Mouse (Mus musculus) liver, embryonic 15.5 days (tissue): ENCODE results near the gene Jup. TPM values are rescaled to one million over a fixed set of nuclear protein-coding genes. Genes with fewer than 3 reads are reported as not detected.

ENCODE experiments used
- ATAC-seq: fragments of 200-750 bp; cut with Nextera tagmentation; 2 replicates; pipeline ENCODE4 v1.8.0; 2017; ENCODE audit warnings: moderate number of reproducible peaks, mild to moderate bottlenecking, moderate library complexity; ENCODE audit not compliant: insufficient read depth
- H3K27ac ChIP-seq: fragments of 300-500 bp; sonication (generic); replicated peaks from 2 replicates; pipeline ENCODE4 v1.5.1; 2015; ENCODE audit warnings: mild to moderate bottlenecking, inconsistent platforms
- H3K27me3 ChIP-seq: fragments of 300-500 bp; sonication (generic); 2 replicates; pipeline ENCODE4 v1.6.1; 2015; ENCODE audit warnings: mild to moderate bottlenecking, inconsistent platforms
- H3K36me3 ChIP-seq: fragments of 300-500 bp; sonication (generic); replicated peaks from 2 replicates; pipeline ENCODE4 v1.6.1; 2015; ENCODE audit warnings: moderate library complexity, mild to moderate bottlenecking, inconsistent platforms
- H3K4me1 ChIP-seq: fragments of 300-500 bp; sonication (generic); replicated peaks from 2 replicates; pipeline ENCODE4 v1.6.1; 2015; ENCODE audit warnings: inconsistent platforms
- H3K4me2 ChIP-seq: fragments of 300-500 bp; sonication (generic); 2 replicates; pipeline ENCODE4 v1.6.1; 2015; ENCODE audit warnings: moderate library complexity, mild to moderate bottlenecking, inconsistent platforms
- H3K4me3 ChIP-seq: fragments of 300-500 bp; sonication (generic); replicated peaks from 2 replicates; pipeline ENCODE4 v1.5.1; 2015; ENCODE audit warnings: mild to moderate bottlenecking, inconsistent platforms
- H3K9ac ChIP-seq: fragments of 300-500 bp; sonication (generic); 2 replicates; pipeline ENCODE4 v1.6.1; 2015; ENCODE audit warnings: moderate library complexity, mild to moderate bottlenecking, inconsistent platforms
- H3K9me3 ChIP-seq: fragments of 300-500 bp; sonication (generic); replicated peaks from 2 replicates; pipeline ENCODE4 v1.6.1; 2016; ENCODE audit warnings: inconsistent platforms
- WGBS: fragments of 180-500 bp; shearing (Covaris S2); methylation state at CpG from one replicate; pipeline ENCODE4 v1.1.7; 2015; ENCODE audit warnings: mixed read lengths; ENCODE audit not compliant: insufficient replicate concordance; 5-methylcytosine and 5-hydroxymethylcytosine counted together
- polyA plus RNA-seq: library from polyadenylated mRNA; unstranded; fragments of >200 nt; fragmentation: Nextera tagmentation; extraction: Ambion mirVana; gene quantifications from 2 replicates; pipeline ENCODE4 v1.2.1, GENCODE M21; 2015

Jup gene
- polyA plus RNA-seq, 1 experiment from 2014 or later, result 14.0 TPM

- no peaks in the 10 kb centered on the region for H3K9me3 ChIP-seq
- peak; percentile 35 for ATAC-seq
- peak overlapping the region; percentile 50 for H3K9ac ChIP-seq
- no peaks in the 10 kb centered on the region for H3K36me3 ChIP-seq
- peaks cover 62% of the 10 kb centered on the region for H3K4me1 ChIP-seq
- H3K27ac ChIP-seq, result peak overlapping the region; percentile 79
- 1% methylated on average over 42 of the region's 42 CpGs for WGBS
- H3K4me2 ChIP-seq, result peak overlapping the region; percentile 71
- H3K4me3 ChIP-seq, result peak overlapping the region; percentile 62
- peaks cover 47% of the 10 kb centered on the region for H3K27me3 ChIP-seq
These were observed 520 bp downstream of the Jup start for GRCm38 (mm10) chr11:100396886-100397599.

DNA sequence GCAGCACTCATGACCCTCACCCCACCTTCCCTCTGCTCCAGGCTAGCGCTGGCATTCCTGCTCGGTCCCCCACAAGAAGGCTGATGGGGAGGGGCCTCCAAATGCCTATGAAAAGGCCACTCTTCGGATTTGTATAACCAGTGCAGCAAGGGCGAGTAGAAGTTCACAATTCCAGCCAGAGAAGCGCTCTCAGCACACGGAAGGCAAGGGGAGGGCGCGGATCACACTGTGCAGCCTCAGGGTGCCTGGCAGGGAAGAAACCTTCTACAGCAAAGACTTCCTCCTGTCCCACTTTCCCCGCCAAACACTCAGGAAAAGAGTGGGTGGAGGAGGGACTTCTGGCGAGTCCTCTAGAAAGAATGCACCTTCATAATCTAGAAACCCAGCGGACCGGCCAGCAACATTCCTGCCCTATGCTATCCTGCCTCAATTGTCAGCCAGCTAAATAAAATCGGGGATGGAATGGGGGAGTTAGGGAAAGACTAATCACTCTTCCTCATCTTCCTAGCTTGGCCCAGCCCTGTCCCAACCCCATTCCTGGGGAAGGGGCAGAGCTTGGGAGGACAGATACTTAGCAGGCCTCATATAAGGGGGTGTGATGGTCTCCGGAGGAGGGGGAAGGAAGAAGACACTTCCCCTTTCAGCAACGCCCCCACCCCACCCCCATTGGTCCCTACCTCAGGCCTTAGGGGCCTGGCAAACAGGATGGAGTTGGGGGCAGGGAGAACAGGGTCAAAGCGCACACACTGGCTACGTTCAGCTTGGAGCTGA, 1.5 kb downstream of the Jup start:
- H3K4me3 ChIP-seq, result peak overlapping the region; percentile 62
- H3K4me1 ChIP-seq, result peaks cover 65% of the 10 kb centered on the region
- H3K27me3 ChIP-seq, result peaks cover 47% of the 10 kb centered on the region
- H3K9ac ChIP-seq, result no peak overlapping the region
- no peaks in the 10 kb centered on the region for H3K36me3 ChIP-seq
- no peaks in the 10 kb centered on the region for H3K9me3 ChIP-seq
- ATAC-seq, result no peak
- 23% methylated on average over 17 of the region's 17 CpGs for WGBS
- peak overlapping the region; percentile 79; the same call in 1 of the 2 replicates for H3K27ac ChIP-seq
- H3K4me2 ChIP-seq, result peak overlapping the region; percentile 71

GRCm38 (mm10) chr11:100395200-100395599, 2.4 kb downstream of the Jup start:
- Histone ChIP-seq H3K9me3 (no peaks in the 10 kb centered on the region), H3K4me2 (peak overlapping the region; percentile 71), H3K9ac (no peak overlapping the region), H3K27me3 (peaks cover 47% of the 10 kb centered on the region), H3K4me3 (peak overlapping the region; percentile 62), H3K27ac (no peak overlapping the region), H3K4me1 (peaks cover 74% of the 10 kb centered on the region), H3K36me3 (no peaks in the 10 kb centered on the region)
- WGBS, result 7% methylated on average over 11 of the region's 11 CpGs
- no peak for ATAC-seq

DNA sequence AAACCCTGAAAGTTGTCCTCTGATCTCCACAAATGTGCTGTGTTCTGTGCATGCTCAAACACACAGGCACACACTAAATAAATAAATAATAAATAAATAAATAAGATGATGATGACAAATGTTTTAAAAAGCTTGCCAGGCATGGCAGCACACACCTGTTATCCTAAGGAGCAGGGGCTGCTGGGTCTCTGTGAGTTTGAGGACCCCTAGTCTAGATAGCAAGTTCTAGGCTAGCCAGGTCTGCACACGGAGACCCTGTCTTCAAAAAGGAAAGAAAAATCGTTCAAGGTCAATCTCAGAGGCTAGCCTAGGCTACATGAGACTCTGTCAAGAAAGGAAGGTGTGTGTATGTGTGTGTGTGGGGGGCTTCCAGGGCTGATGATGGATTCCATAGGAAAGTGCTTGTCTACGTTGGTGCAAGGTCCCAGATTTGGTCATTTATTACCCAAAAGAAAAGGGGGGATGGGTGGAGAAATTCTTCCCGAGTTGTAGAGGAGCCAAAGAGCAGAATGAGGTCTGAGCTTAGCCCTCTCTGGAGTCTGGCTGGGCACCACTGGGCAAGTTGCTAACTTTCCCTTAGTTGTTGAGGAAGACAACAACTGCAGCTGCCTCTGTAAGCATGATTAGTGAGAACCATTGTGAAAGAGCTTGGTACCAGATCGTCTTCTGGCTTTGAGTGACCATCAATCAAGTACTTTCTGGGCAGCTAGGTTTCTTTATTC, 3.0 kb downstream of the Jup start:
- H3K9me3 ChIP-seq, result no peaks in the 10 kb centered on the region
- H3K36me3 ChIP-seq, result no peaks in the 10 kb centered on the region
- 37% methylated on average over 5 of the region's 5 CpGs for WGBS
- no peak for ATAC-seq
- no peak overlapping the region for H3K4me3 ChIP-seq
- H3K27ac ChIP-seq, result no peak overlapping the region
- H3K4me2 ChIP-seq, result peak overlapping the region; percentile 71
- peaks cover 47% of the 10 kb centered on the region for H3K27me3 ChIP-seq
- H3K9ac ChIP-seq, result no peak overlapping the region
- peaks cover 80% of the 10 kb centered on the region for H3K4me1 ChIP-seq

DNA sequence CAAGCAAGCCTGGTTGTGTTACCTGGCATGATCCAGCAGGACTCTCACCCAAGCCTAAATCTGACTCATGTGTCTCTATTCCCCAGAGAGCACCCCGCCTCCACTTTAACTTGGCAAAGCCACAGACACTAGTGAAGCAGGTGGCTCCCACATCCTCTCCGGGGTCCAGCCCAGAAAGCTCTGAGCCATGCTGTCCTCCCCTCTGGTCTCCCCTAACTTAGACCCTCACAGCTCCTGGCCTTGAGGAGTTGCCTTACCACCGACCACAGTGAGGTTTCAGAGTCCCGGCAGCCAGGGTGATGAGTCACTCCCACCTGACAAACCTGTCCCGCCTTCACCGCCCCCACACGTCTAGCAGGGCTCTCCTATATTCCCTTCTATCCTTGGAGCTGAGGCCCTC, 3.8 kb downstream of the Jup start:
- peaks cover 87% of the 10 kb centered on the region for H3K4me1 ChIP-seq
- no peaks in the 10 kb centered on the region for H3K9me3 ChIP-seq
- WGBS, result 37% methylated on average over 7 of the region's 7 CpGs
- H3K4me2 ChIP-seq, result no peak overlapping the region
- no peaks in the 10 kb centered on the region for H3K36me3 ChIP-seq
- peaks cover 47% of the 10 kb centered on the region for H3K27me3 ChIP-seq
- H3K27ac ChIP-seq, result no peak overlapping the region
- H3K9ac ChIP-seq, result no peak overlapping the region
- no peak overlapping the region for H3K4me3 ChIP-seq
- no peak for ATAC-seq

DNA sequence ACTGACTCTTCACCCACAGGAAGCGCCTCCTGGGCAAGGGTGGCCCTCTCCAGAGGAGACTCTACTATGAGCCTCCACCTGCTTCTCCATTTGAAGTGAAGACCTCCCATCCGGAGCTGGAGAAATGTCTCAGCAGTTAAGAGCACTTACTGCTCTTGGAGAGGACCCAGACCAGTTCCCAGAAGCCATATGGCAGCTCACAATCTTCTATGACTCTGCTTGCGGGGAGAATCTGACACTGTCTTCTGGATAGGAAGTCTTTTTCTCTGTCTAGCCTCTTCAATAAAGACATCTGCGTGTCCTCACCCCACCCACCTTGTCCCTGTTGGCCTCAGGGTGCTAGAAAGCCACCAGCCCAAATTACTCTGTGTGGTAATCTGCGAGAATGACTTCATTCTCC, 4.6 kb downstream of the Jup start:
- no peak overlapping the region for H3K27ac ChIP-seq
- peaks cover 47% of the 10 kb centered on the region for H3K27me3 ChIP-seq
- no peaks in the 10 kb centered on the region for H3K9me3 ChIP-seq
- H3K4me3 ChIP-seq, result no peak overlapping the region
- H3K4me2 ChIP-seq, result no peak overlapping the region
- no peak overlapping the region for H3K9ac ChIP-seq
- H3K36me3 ChIP-seq, result no peaks in the 10 kb centered on the region
- ATAC-seq, result no peak
- H3K4me1 ChIP-seq, result peaks cover 92% of the 10 kb centered on the region
- 52% methylated on average over 5 of the region's 5 CpGs for WGBS

- peaks cover 87% of the 10 kb centered on the region for H3K4me1 ChIP-seq
- H3K27ac ChIP-seq, result no peak overlapping the region
- no peak for ATAC-seq
- no peak overlapping the region for H3K9ac ChIP-seq
- H3K27me3 ChIP-seq, result peaks cover 39% of the 10 kb centered on the region
- no peak overlapping the region for H3K4me3 ChIP-seq
- no peaks in the 10 kb centered on the region for H3K36me3 ChIP-seq
- 78% methylated on average over 7 of the region's 7 CpGs for WGBS
- H3K4me2 ChIP-seq, result no peak overlapping the region
- no peaks in the 10 kb centered on the region for H3K9me3 ChIP-seq
These were observed 5.6 kb downstream of the Jup start for GRCm38 (mm10) chr11:100391884-100392345.

GRCm38 (mm10) chr11:100391081-100391883, 6.3 kb downstream of the Jup start:
- no peak overlapping the region for H3K27ac ChIP-seq
- peak; percentile 65 for ATAC-seq
- peaks cover 82% of the 10 kb centered on the region for H3K4me1 ChIP-seq
- H3K4me3 ChIP-seq, result no peak overlapping the region
- no peaks in the 10 kb centered on the region for H3K9me3 ChIP-seq
- H3K27me3 ChIP-seq, result peaks cover 32% of the 10 kb centered on the region
- 53% methylated on average over 9 of the region's 9 CpGs for WGBS
- H3K4me2 ChIP-seq, result no peak overlapping the region
- no peak overlapping the region for H3K9ac ChIP-seq
- no peaks in the 10 kb centered on the region for H3K36me3 ChIP-seq

DNA sequence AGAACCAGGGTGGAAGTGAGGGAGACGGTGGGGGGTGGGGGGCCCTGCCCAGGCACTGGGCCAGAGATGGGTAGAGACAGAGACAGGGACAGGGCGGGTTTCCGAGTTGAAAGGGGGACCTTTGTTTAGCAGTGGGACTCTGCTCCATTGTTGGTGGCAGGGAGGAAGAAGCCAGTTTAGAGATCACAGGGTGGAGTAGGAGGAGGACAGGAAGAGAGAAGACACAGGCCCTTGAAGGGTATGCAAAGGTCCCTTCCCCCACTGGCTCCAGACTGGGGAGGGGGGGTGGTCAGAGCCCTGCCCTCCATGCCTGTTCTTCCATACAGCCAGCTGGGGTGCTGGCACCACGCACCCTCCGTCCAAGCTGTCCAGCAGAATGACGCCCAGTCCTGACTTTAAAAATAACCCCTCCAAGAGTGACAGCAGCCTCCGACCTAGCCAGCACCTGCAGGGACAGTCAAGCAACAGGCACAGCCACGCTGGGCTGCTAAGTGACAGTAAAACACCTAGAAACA, 7.6 kb downstream of the Jup start:
- no peak overlapping the region for H3K4me3 ChIP-seq
- H3K4me2 ChIP-seq, result no peak overlapping the region
- no peak overlapping the region for H3K27ac ChIP-seq

GRCm38 (mm10) chr11:100388588-100388987, 9.0 kb downstream of the Jup start:
- WGBS, result 49% methylated on average over 6 of the region's 6 CpGs
- Histone ChIP-seq H3K36me3 (no peaks in the 10 kb centered on the region; the same call in 1 of the 2 replicates), H3K27me3 (0 out of 2 replicates have a peak, but pooled peaks cover 5% of the 10 kb centered on the region), H3K4me3 (no peak overlapping the region), H3K9ac (no peak overlapping the region), H3K4me2 (no peak overlapping the region), H3K27ac (no peak overlapping the region), H3K9me3 (no peaks in the 10 kb centered on the region), H3K4me1 (peaks cover 55% of the 10 kb centered on the region)
- no peak for ATAC-seq

More for the DNA sequence above, 7.6 kb downstream of the Jup start:
- Histone ChIP-seq H3K27me3 (peaks cover 19% of the 10 kb centered on the region), H3K4me1 (peaks cover 69% of the 10 kb centered on the region), H3K9ac (no peak overlapping the region), H3K9me3 (no peaks in the 10 kb centered on the region), H3K36me3 (no peaks in the 10 kb centered on the region; the same call in 1 of the 2 replicates)
- 0 out of 2 replicates have a peak, but pooled peaks have one; percentile 21 for ATAC-seq
- WGBS, result 36% methylated on average over 8 of the region's 8 CpGs
